8 mouse cellular contexts compared by ENCODE assay signal in the genomic region with DNA sequence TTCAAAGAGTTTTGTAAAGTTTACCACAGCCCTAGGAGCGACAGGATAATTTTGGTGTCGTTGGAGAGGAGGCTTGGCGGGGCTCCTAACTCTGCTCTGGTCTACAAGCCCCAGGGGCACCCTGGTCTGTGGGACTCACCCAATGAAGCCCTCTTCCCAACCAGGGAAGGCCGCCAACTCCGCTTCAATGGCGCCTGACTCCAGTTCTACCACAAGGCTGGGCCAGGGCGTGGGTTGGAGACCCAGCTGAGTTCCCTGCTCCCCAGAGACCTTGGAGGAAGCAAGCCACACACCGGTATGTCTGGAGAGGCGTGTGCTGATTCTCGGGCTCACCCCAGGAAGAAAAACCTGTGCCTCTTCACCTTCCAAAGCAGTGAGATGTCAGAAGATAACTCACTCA.
DNase-seq lines count a peak whose midpoint lies in the region; ATAC-seq and TF ChIP-seq lines count a peak whose summit lies in the region.

No protein-coding gene starts in this region.

- H3K4me3 ChIP-seq in gastrocnemius, adult 2 months, result peak overlapping the region; percentile 10
- H3K4me3 ChIP-seq in E14TG2a.4 (replicated peaks; ENCODE audit: low read length), result peak overlapping the region; percentile 68
- H3K4me3 ChIP-seq in heart, embryonic 11.5 days (ENCODE audit: low read depth, low read length), result no peak overlapping the region
- H3K4me3 ChIP-seq in limb, embryonic 10.5 days, result no peak overlapping the region

- peak; percentile 69 for DNase-seq in gastrocnemius, adult 2 months
- DNase-seq in gastrocnemius, adult 8-10 months (ENCODE audit: low spot score in 2 of 2), result no peak
- no peak for DNase-seq in limb, embryonic 10.5 days (ENCODE audit: low spot score)
- DNase-seq in right cerebral cortex, postnatal 4 days, result no peak
- no peak for DNase-seq in spleen, postnatal 4 days (ENCODE audit: low spot score in 2 of 2)
- DNase-seq in adipocyte (ENCODE audit: low spot score), result no peak

- no peak overlapping the region; the same call in 1 of the 2 replicates for H3K9ac ChIP-seq in heart, embryonic 11.5 days (ENCODE audit: low read depth, low read length)

- H3K27me3 ChIP-seq in E14TG2a.4 (ENCODE audit: insufficient read depth, low read length), result peaks cover 17% of the 10 kb centered on the region; the same call in 1 of the 2 replicates
- no peaks in the 10 kb centered on the region for H3K27me3 ChIP-seq in heart, embryonic 11.5 days (ENCODE audit: control insufficient read depth, insufficient read depth, low read length)
- no peaks in the 10 kb centered on the region for H3K27me3 ChIP-seq in limb, embryonic 10.5 days (ENCODE audit: low read depth, poor library complexity, severe bottlenecking)

- intact Hi-C loops in gastrocnemius, adult 2 months (cut with DNase I), result loop anchor here (1.0 to 5.0 kb wide), 3 partner anchors 102 to 129 kb away; a partner anchor contains a TSS

- H3K36me3 ChIP-seq in E14TG2a.4 (ENCODE audit: insufficient read depth, low read length), result no peaks in the 10 kb centered on the region
- no peaks in the 10 kb centered on the region for H3K36me3 ChIP-seq in heart, embryonic 11.5 days (ENCODE audit: control insufficient read depth, insufficient read depth, low read length)
- no peaks in the 10 kb centered on the region for H3K36me3 ChIP-seq in limb, embryonic 10.5 days

- H3K9me3 ChIP-seq in E14TG2a.4 (ENCODE audit: low read length), result peaks cover 33% of the 10 kb centered on the region
- H3K9me3 ChIP-seq in heart, embryonic 11.5 days (replicated peaks; ENCODE audit: control insufficient read depth, low read length), result 0 out of 2 replicates have a peak, but pooled peaks cover 2% of the 10 kb centered on the region
- no peaks in the 10 kb centered on the region for H3K9me3 ChIP-seq in limb, embryonic 10.5 days (replicated peaks)

- peak overlapping the region; percentile 22; the same call in 1 of the 2 replicates for H3K4me2 ChIP-seq in heart, embryonic 11.5 days

- peaks cover 47% of the 10 kb centered on the region for H3K4me1 ChIP-seq in E14TG2a.4 (replicated peaks; ENCODE audit: low read depth, low read length)
- peaks cover 32% of the 10 kb centered on the region for H3K4me1 ChIP-seq in heart, embryonic 11.5 days (ENCODE audit: control insufficient read depth, insufficient read depth, low read length)
- H3K4me1 ChIP-seq in limb, embryonic 10.5 days, result peaks cover 53% of the 10 kb centered on the region

- H3K27ac ChIP-seq in gastrocnemius, adult 2 months, result peak overlapping the region; percentile 87
- H3K27ac ChIP-seq in heart, embryonic 11.5 days (ENCODE audit: low read depth, low read length), result peak overlapping the region; percentile 87
- peak overlapping the region; percentile 80 for H3K27ac ChIP-seq in limb, embryonic 10.5 days

- WGBS in heart, embryonic 11.5 days (ENCODE audit: insufficient replicate concordance), result 66% methylated on average over 10 of the region's 10 CpGs
- WGBS in limb, embryonic 10.5 days, result 55% methylated on average over 10 of the region's 10 CpGs

- no peak for TF ChIP-seq CTCF in gastrocnemius, adult 2 months (IDR thresholded peaks at IDR 0.05)
- TF ChIP-seq CTCF in E14TG2a.4 (conservative IDR thresholded peaks at IDR 0.05; ENCODE audit: low read length), result no peak

- no peak for ATAC-seq in heart, embryonic 11.5 days (replicated peaks; ENCODE audit: insufficient number of reproducible peaks, low FRiP score, low TSS enrichment)

Comparison
In these comparisons a context has a peak if more than half of its experiments do, and no peak if none do; other contexts are left out.
1. H3K4me3 ChIP-seq: peak in gastrocnemius, adult 2 months (single experiment) and E14TG2a.4 (single experiment); none in heart, embryonic 11.5 days (single experiment) and limb, embryonic 10.5 days (single experiment).
2. Peak in every context shown above with its lines, with median percentiles within 50 percentile points of each other: H3K27ac ChIP-seq.